Comparison of ENCODE assay signal across 21 mouse cellular contexts in genomic region chr10:68855934-68856891, GRCm38 (mm10).
DNase-seq lines count a peak whose midpoint lies in the region; ATAC-seq and TF ChIP-seq lines count a peak whose summit lies in the region.
"Had no signal": no experiment of that assay in that cellular context is flagged by ENCODE, and none has a peak within 500 bp of the region (broad histone marks: within the 10 kb centered on the region; RNA-seq: fewer than 3 reads in every experiment).

No protein-coding gene starts in this region.

- no peaks in the 10 kb centered on the region for H3K9me3 ChIP-seq in hindbrain, embryonic 12.5 days (replicated peaks)
- H3K9me3 ChIP-seq in hindbrain, embryonic 14.5 days (ENCODE audit: control insufficient read depth, low read length): no peaks in the 10 kb centered on the region
- H3K9me3 ChIP-seq in embryonic facial prominence, embryonic 13.5 days: no peaks in the 10 kb centered on the region
- H3K9me3 ChIP-seq in limb, embryonic 14.5 days (ENCODE audit: control insufficient read depth, low read length): no peaks in the 10 kb centered on the region
- H3K9me3 ChIP-seq: heart, embryonic 12.5 days; midbrain, embryonic 13.5 days had no signal

- ATAC-seq in hindbrain, embryonic 12.5 days (ENCODE audit: low FRiP score): no peak
- ATAC-seq in hindbrain, embryonic 14.5 days (ENCODE audit: low FRiP score): no peak
- ATAC-seq in embryonic facial prominence, embryonic 13.5 days (ENCODE audit: insufficient number of reproducible peaks, insufficient read depth, low FRiP score, low TSS enrichment, low read depth): no peak
- ATAC-seq in limb, embryonic 14.5 days (ENCODE audit: low FRiP score, low read depth): peak; percentile 55; the same call in 1 of the 2 replicates
- ATAC-seq: CD4-positive, CD25-positive, alpha-beta regulatory T cell, adult 4 months; inflammation-experienced regulatory T-cells, adult 6 months; midbrain, embryonic 13.5 days had no signal

- no peak overlapping the region for H3K4me3 ChIP-seq in hindbrain, embryonic 12.5 days
- no peak overlapping the region for H3K4me3 ChIP-seq in hindbrain, embryonic 14.5 days (replicated peaks; ENCODE audit: low read length)
- no peak overlapping the region for H3K4me3 ChIP-seq in embryonic facial prominence, embryonic 13.5 days
- no peak overlapping the region for H3K4me3 ChIP-seq in limb, embryonic 14.5 days (replicated peaks; ENCODE audit: low read length)
- H3K4me3 ChIP-seq: erythroblast, embryonic 14.5 days; heart, embryonic 12.5 days; midbrain, embryonic 13.5 days had no signal

- no peak overlapping the region for H3K4me2 ChIP-seq in hindbrain, embryonic 12.5 days (replicated peaks)
- H3K4me2 ChIP-seq in hindbrain, embryonic 14.5 days (replicated peaks): no peak overlapping the region
- peak overlapping the region; percentile 35 for H3K4me2 ChIP-seq in embryonic facial prominence, embryonic 13.5 days
- H3K4me2 ChIP-seq in limb, embryonic 14.5 days (replicated peaks; ENCODE audit: low read depth, low read length, severe bottlenecking): no peak overlapping the region
- H3K4me2 ChIP-seq: heart, embryonic 12.5 days; midbrain, embryonic 13.5 days had no signal

- no peaks in the 10 kb centered on the region for H3K36me3 ChIP-seq in hindbrain, embryonic 12.5 days
- H3K36me3 ChIP-seq in hindbrain, embryonic 14.5 days (replicated peaks; ENCODE audit: control insufficient read depth, insufficient read depth): no peaks in the 10 kb centered on the region
- no peaks in the 10 kb centered on the region for H3K36me3 ChIP-seq in embryonic facial prominence, embryonic 13.5 days
- H3K36me3 ChIP-seq in limb, embryonic 14.5 days (ENCODE audit: control insufficient read depth, insufficient read depth, low read length): no peaks in the 10 kb centered on the region
- H3K36me3 ChIP-seq: G1E; heart, embryonic 12.5 days; midbrain, embryonic 13.5 days had no signal

- 0 out of 2 replicates have a peak, but pooled peaks cover 3% of the 10 kb centered on the region for H3K4me1 ChIP-seq in hindbrain, embryonic 12.5 days
- no peaks in the 10 kb centered on the region for H3K4me1 ChIP-seq in hindbrain, embryonic 14.5 days (replicated peaks; ENCODE audit: control insufficient read depth, insufficient read depth, low read length)
- peaks cover 23% of the 10 kb centered on the region for H3K4me1 ChIP-seq in embryonic facial prominence, embryonic 13.5 days
- peaks cover 3% of the 10 kb centered on the region; the same call in 1 of the 2 replicates for H3K4me1 ChIP-seq in limb, embryonic 14.5 days (ENCODE audit: control insufficient read depth, insufficient read depth, low read length)
- H3K4me1 ChIP-seq: heart, embryonic 12.5 days; midbrain, embryonic 13.5 days had no signal

- H3K9ac ChIP-seq in hindbrain, embryonic 12.5 days: no peak overlapping the region
- no peak overlapping the region for H3K9ac ChIP-seq in hindbrain, embryonic 14.5 days
- no peak overlapping the region for H3K9ac ChIP-seq in embryonic facial prominence, embryonic 13.5 days
- H3K9ac ChIP-seq in limb, embryonic 14.5 days (ENCODE audit: low read depth, low read length, severe bottlenecking): no peak overlapping the region
- H3K9ac ChIP-seq: heart, embryonic 12.5 days; midbrain, embryonic 13.5 days had no signal

- DNase-seq in hindbrain, embryonic 14.5 days (ENCODE audit: low spot score): no peak
- peak; percentile 37 for DNase-seq in brain, embryonic 14.5 days (ENCODE audit: low read depth)
- DNase-seq in limb, embryonic 14.5 days (ENCODE audit: low spot score): peak; percentile 72
- DNase-seq in urinary bladder, postnatal 10 days (ENCODE audit: low spot score): no peak
- no peak for DNase-seq in heart, postnatal 14 days
- DNase-seq: cerebellum, adult 11 months; cerebellum, postnatal 25 days; heart, postnatal 4 days; kidney, adult 8-10 months; kidney, postnatal 25 days; lung, adult 2 months; thymus, postnatal 14 days had no signal

- H3K27ac ChIP-seq in hindbrain, embryonic 12.5 days: peak overlapping the region; percentile 25; the same call in 1 of the 2 replicates
- H3K27ac ChIP-seq in hindbrain, embryonic 14.5 days: no peak overlapping the region
- peak overlapping the region; percentile 94 for H3K27ac ChIP-seq in embryonic facial prominence, embryonic 13.5 days
- peak overlapping the region; percentile 70 for H3K27ac ChIP-seq in limb, embryonic 14.5 days (replicated peaks; ENCODE audit: low read depth, low read length)
- H3K27ac ChIP-seq: macrophage; midbrain, embryonic 13.5 days had no signal

- H3K27me3 ChIP-seq in hindbrain, embryonic 12.5 days: no peaks in the 10 kb centered on the region
- no peaks in the 10 kb centered on the region for H3K27me3 ChIP-seq in hindbrain, embryonic 14.5 days (ENCODE audit: control insufficient read depth, insufficient read depth, low read length)
- H3K27me3 ChIP-seq in embryonic facial prominence, embryonic 13.5 days: no peaks in the 10 kb centered on the region
- H3K27me3 ChIP-seq in limb, embryonic 14.5 days (ENCODE audit: control insufficient read depth, insufficient read depth, low read length): no peaks in the 10 kb centered on the region
- H3K27me3 ChIP-seq: heart, embryonic 12.5 days; midbrain, embryonic 13.5 days had no signal

- 57% methylated on average over 13 of the region's 13 CpGs for WGBS in hindbrain, embryonic 12.5 days
- WGBS in hindbrain, embryonic 14.5 days: 72% methylated on average over 13 of the region's 13 CpGs
- WGBS in embryonic facial prominence, embryonic 13.5 days: 20% methylated on average over 13 of the region's 13 CpGs
- 26% methylated on average over 13 of the region's 13 CpGs for WGBS in limb, embryonic 14.5 days

- TF ChIP-seq POLR2A in brain, embryonic 14.5 days (IDR thresholded peaks at IDR 0.05; ENCODE audit: borderline replicate concordance, extremely low read depth, insufficient read depth, insufficient read length, poor library complexity, severe bottlenecking): no peak
- TF ChIP-seq POLR2A in limb, embryonic 14.5 days (IDR thresholded peaks at IDR 0.05; ENCODE audit: borderline replicate concordance, extremely low read depth, insufficient read depth, insufficient read length): no peak

- no peak for TF ChIP-seq CTCF in brain, embryonic 14.5 days (IDR thresholded peaks at IDR 0.05; ENCODE audit: borderline replicate concordance, extremely low read depth, insufficient read depth, insufficient read length)

- intact Hi-C loops in heart, postnatal 14 days (cut with DNase I): no loop called here

Comparison
In these comparisons a context has a peak if more than half of its experiments do, and no peak if none do; other contexts are left out.
1. DNase-seq: peak in brain, embryonic 14.5 days (single experiment) and limb, embryonic 14.5 days (single experiment); none in hindbrain, embryonic 14.5 days (single experiment), urinary bladder, postnatal 10 days (single experiment) and heart, postnatal 14 days (0 of 2).